Mouse (Mus musculus): ENCODE measurements around the gene Cdhr2. TPM values are rescaled to one million over a fixed set of nuclear protein-coding genes. Genes with fewer than 3 reads are reported as not detected.

Cdhr2 gene
- polyA plus RNA-seq, 1 experiment from 2014 or later = not detected

DNA sequence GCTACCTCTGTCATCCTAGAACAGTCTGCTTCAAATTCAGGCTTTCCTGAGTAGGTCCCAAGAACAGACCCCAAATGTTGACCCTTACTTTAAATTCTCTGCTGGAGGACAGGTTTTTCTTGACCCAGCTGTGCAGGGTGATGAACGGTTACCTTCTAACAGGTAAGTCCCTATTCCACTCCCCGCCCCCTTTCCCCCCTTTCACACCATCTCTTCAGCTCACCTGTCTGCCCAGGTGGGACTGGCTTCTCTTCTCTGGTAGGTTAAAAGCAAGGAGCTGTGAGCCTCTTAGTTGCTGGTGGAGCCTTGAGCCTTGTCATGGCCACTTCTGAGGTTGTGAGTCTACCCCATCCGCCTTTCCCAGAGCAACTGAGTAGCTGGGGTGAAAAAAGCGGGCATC lies 82.4 kb downstream of the Cdhr2 start, which contains the start of gene Eif4e1b:
Eif4e1b (plus strand) TSS at position 301 of the 400 bp plus-strand sequence.
- Histone ChIP-seq H3K9me3 (ENCODE audit: low read depth, low read length) (no peaks in the 10 kb centered on the region), H3K4me2 (no peak within 1 kb of the TSS), H3K27me3 (ENCODE audit: insufficient read depth, low read length) (no peaks in the 10 kb centered on the region), H3K36me3 (ENCODE audit: insufficient read depth) (no peaks in the 10 kb centered on the region), H3K4me1 (ENCODE audit: insufficient read depth) (no peaks in the 10 kb centered on the region), H3K9ac (no peak within 1 kb of the TSS), H3K27ac (ENCODE audit: low read depth) (no peak within 1 kb of the TSS), H3K4me3 (ENCODE audit: low read depth, low read length) (no peak within 1 kb of the TSS)
- TF ChIP-seq CTCF (IDR thresholded peaks at IDR 0.05; ENCODE audit: low read depth) = no peak
- ATAC-seq (ENCODE audit: insufficient read depth) (no peak), DNase-seq (no peak)
- WGBS = 77% methylated on average over 4 of the region's 4 CpGs

Other genes starting within 250 kb of the Cdhr2 start
- gene Thoc3, start 232.6 kb upstream of the Cdhr2 start, polyA plus RNA-seq (2014; fragmentation: Nextera tagmentation; extraction: Ambion mirVana) = 152 and 155 TPM in 2 replicates
- 15.0 and 16.3 TPM in 2 replicates for gene Simc1, start 197.7 kb upstream of the Cdhr2 start, polyA plus RNA-seq (2014; fragmentation: Nextera tagmentation; extraction: Ambion mirVana)
- 137 and 145 TPM in 2 replicates for gene 4833439L19Rik, start 136.0 kb upstream of the Cdhr2 start, polyA plus RNA-seq (2014; fragmentation: Nextera tagmentation; extraction: Ambion mirVana)
- gene Arl10, start 126.4 kb upstream of the Cdhr2 start, polyA plus RNA-seq (2014; fragmentation: Nextera tagmentation; extraction: Ambion mirVana) = 23.8 and 28.2 TPM in 2 replicates
- gene Nop16, start 111.4 kb upstream of the Cdhr2 start, polyA plus RNA-seq (2014; fragmentation: Nextera tagmentation; extraction: Ambion mirVana) = 70.2 and 84.2 TPM in 2 replicates
- gene Higd2a, start 111.3 kb upstream of the Cdhr2 start, polyA plus RNA-seq (2014; fragmentation: Nextera tagmentation; extraction: Ambion mirVana) = 167 and 171 TPM in 2 replicates
- 32.2 and 34.1 TPM in 2 replicates for gene Cltb, start 90.1 kb upstream of the Cdhr2 start, polyA plus RNA-seq (2014; fragmentation: Nextera tagmentation; extraction: Ambion mirVana)
- 103 and 106 TPM in 2 replicates for gene Faf2, start 79.7 kb upstream of the Cdhr2 start, polyA plus RNA-seq (2014; fragmentation: Nextera tagmentation; extraction: Ambion mirVana)
- gene Rnf44, start 7.6 kb upstream of the Cdhr2 start, polyA plus RNA-seq (2014; fragmentation: Nextera tagmentation; extraction: Ambion mirVana) = 59.9 and 63.4 TPM in 2 replicates
- gene Gprin1, start 48.4 kb downstream of the Cdhr2 start, polyA plus RNA-seq (2014; fragmentation: Nextera tagmentation; extraction: Ambion mirVana) = 0.34 and 0.53 TPM in 2 replicates
- gene Sncb, start 65.1 kb downstream of the Cdhr2 start, polyA plus RNA-seq (2014; fragmentation: Nextera tagmentation; extraction: Ambion mirVana) = not detected in 2 replicates
- not detected in 2 replicates for gene Eif4e1b, start 82.5 kb downstream of the Cdhr2 start, polyA plus RNA-seq (2014; fragmentation: Nextera tagmentation; extraction: Ambion mirVana)
- 6.5 and 8.7 TPM in 2 replicates for gene Tspan17, start 87.9 kb downstream of the Cdhr2 start, polyA plus RNA-seq (2014; fragmentation: Nextera tagmentation; extraction: Ambion mirVana)
- gene Unc5a, start 247.9 kb downstream of the Cdhr2 start, polyA plus RNA-seq (2014; fragmentation: Nextera tagmentation; extraction: Ambion mirVana) = 6.5 and 7.5 TPM in 2 replicates

All from lung, embryonic 14.5 days (tissue).